Mouse (Mus musculus) intestine, embryonic 16.5 days (tissue): ENCODE data around the gene Kit. TPM values are rescaled to one million over a fixed set of nuclear protein-coding genes. Genes with fewer than 3 reads are reported as not detected.
A peak's percentile ranks its signal among the peaks of the same experiment; 100 is the strongest.

Experiments
- ATAC-seq: fragments of 200-750 bp; cut with Nextera tagmentation; 2 replicates; pipeline ENCODE4 v1.8.0; 2017; ENCODE audit warnings: moderate TSS enrichment, moderate library complexity
- H3K27ac ChIP-seq: fragments of 300-500 bp; sonication (generic); 2 replicates; pipeline ENCODE4 v1.5.1; 2014; ENCODE audit warnings: mild to moderate bottlenecking, low read length
- H3K27me3 ChIP-seq: fragments of 300-500 bp; sonication (generic); replicated peaks from 2 replicates; pipeline ENCODE4 v1.6.1; 2014; ENCODE audit warnings: low read length, control low read depth, mixed read lengths; ENCODE audit not compliant: control insufficient read depth, insufficient read depth
- H3K36me3 ChIP-seq: fragments of 300-500 bp; sonication (generic); 2 replicates; pipeline ENCODE4 v1.6.1; 2014; ENCODE audit warnings: low read length, control low read depth; ENCODE audit not compliant: control insufficient read depth, insufficient read depth
- H3K4me1 ChIP-seq: fragments of 300-500 bp; sonication (generic); 2 replicates; pipeline ENCODE4 v1.6.1; 2014; ENCODE audit warnings: low read length, control low read depth, mixed read lengths; ENCODE audit not compliant: control insufficient read depth, insufficient read depth
- H3K4me2 ChIP-seq: fragments of 300-500 bp; sonication (generic); 2 replicates; pipeline ENCODE4 v1.6.1; 2014; ENCODE audit warnings: low read depth, low read length, control low read depth
- H3K4me3 ChIP-seq: fragments of 300-500 bp; sonication (generic); 2 replicates; pipeline ENCODE4 v1.5.1; 2014; ENCODE audit warnings: mild to moderate bottlenecking, low read length
- H3K9ac ChIP-seq: fragments of 300-500 bp; sonication (generic); 2 replicates; pipeline ENCODE4 v1.6.1; 2014; ENCODE audit warnings: low read depth, low read length
- H3K9me3 ChIP-seq: fragments of 300-500 bp; sonication (generic); 2 replicates; pipeline ENCODE4 v1.6.1; 2016; ENCODE audit warnings: low read length, control low read depth; ENCODE audit not compliant: control insufficient read depth
- WGBS: fragments of 180-500 bp; shearing (Covaris S2); extraction: QIAGEN DNeasy Blood & Tissue Kit; methylation state at CpG from one replicate; pipeline ENCODE4 v1.1.7; 2014; 5-methylcytosine and 5-hydroxymethylcytosine counted together
- polyA plus RNA-seq: library from polyadenylated mRNA; unstranded; fragments of >200 nt; fragmentation: Nextera tagmentation; extraction: Ambion mirVana; gene quantifications from 2 replicates; pipeline ENCODE4 v1.2.1, GENCODE M21; 2015

Kit gene
- polyA plus RNA-seq, 1 experiment from 2014 or later = 17.1 TPM

DNA sequence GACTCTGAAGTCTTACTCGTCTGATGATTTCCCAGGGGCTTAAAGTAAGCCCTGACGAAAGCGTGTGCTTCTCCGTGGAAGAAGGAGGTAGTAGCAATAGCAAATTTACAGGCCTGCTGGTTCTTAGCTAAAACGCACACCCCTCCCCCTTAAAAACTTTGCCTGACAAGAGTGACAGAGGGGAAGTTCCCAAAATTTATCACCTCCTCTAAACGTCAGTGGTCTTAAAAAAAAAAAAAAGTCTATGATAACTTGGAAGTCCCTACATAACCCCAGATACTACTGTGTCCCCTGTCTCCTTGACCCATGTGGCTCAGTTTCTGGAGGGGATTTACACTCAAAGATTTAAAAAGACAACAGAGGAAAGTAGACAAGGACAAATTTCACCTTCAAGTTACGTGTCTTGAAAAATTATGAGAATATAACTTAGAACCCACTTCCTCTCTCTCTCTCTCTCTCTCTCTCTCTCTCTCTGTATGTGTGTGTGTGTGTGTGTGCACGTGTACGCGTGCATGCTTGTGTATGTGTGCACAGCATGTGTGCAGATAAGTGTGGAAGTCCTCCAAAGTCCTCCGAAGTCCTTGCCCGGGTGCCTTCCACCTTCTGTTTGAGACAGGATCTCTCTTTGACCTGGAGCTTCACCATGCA, 120.6 kb downstream of the Kit start:
- Histone ChIP-seq H3K9ac (no peak overlapping the region), H3K4me1 (no peaks in the 10 kb centered on the region), H3K4me2 (no peak overlapping the region), H3K4me3 (no peak overlapping the region), H3K27ac (no peak overlapping the region), H3K27me3 (no peaks in the 10 kb centered on the region), H3K36me3 (no peaks in the 10 kb centered on the region), H3K9me3 (no peaks in the 10 kb centered on the region)
- WGBS = 80% methylated on average over 12 of the region's 12 CpGs
- ATAC-seq = no peak

DNA sequence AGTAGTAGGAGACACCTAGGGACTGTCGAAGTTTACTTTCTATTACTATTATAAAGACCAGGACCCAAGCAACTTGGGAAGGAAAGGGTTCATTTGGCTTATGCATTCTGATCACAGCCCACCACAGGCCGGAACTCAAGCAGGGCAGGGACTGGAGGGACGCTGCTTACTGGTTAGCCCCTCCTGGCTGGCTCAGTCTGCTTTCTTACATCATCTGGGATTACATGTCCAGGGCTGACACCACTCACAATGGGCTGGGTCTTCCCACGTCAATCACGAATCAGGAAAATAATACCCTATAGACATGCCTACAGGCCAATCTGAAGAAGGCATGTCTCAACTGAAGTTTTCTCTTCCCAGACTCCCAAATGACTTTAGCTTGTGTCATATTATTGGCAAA, 122.2 kb downstream of the Kit start:
- Histone ChIP-seq H3K4me3 (no peak overlapping the region), H3K4me1 (no peaks in the 10 kb centered on the region), H3K4me2 (no peak overlapping the region), H3K36me3 (no peaks in the 10 kb centered on the region), H3K27ac (no peak overlapping the region), H3K9ac (no peak overlapping the region), H3K9me3 (no peaks in the 10 kb centered on the region), H3K27me3 (no peaks in the 10 kb centered on the region)
- ATAC-seq = no peak
- WGBS = 77% methylated on average over 5 of the region's 5 CpGs

DNA sequence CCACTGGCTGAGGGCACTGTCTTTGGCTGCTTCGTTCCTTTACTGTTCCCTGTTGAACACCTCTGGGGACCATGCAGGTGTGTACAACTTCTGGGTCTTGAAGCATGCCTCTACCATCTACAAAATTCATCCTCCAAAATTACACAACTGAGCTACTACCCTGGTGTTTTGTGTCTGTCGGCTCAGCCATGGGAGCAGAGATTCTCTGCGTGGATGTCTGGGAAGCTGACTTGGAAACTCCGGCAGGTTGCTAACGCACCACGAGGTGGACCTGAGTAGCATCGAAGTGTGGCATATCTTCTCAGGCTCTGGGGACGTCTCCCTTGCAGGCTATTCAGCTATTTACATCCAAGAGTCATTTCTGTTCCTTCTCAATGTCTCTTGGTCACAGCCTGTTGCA, 123.8 kb downstream of the Kit start:
- WGBS = 87% methylated on average over 8 of the region's 8 CpGs
- Histone ChIP-seq H3K27ac (no peak overlapping the region), H3K4me2 (no peak overlapping the region), H3K9ac (no peak overlapping the region), H3K36me3 (no peaks in the 10 kb centered on the region), H3K4me1 (no peaks in the 10 kb centered on the region), H3K4me3 (no peak overlapping the region), H3K9me3 (no peaks in the 10 kb centered on the region), H3K27me3 (no peaks in the 10 kb centered on the region)
- no peak for ATAC-seq

DNA sequence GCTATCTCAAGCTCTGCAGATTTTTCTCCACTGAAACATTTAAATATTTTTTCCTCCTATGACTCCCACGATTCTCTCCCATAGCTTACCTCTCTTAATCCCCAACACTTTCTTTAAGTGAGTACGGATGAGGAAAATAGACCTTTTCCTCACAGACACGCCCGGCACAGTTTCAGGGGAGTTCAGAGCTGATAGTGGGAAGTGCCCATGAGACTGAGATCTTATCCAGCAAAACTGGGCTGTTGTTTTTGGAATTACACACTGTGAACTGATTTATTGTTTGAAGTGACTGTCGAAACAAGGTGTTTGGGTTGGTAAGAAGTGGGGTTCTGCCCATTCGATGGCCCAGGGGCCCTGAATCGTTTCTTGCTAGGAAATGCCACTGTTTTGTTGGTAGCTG, 124.4 kb downstream of the Kit start:
- Histone ChIP-seq H3K9ac (no peak overlapping the region), H3K4me2 (no peak overlapping the region), H3K4me3 (no peak overlapping the region), H3K4me1 (no peaks in the 10 kb centered on the region), H3K36me3 (no peaks in the 10 kb centered on the region), H3K27me3 (no peaks in the 10 kb centered on the region), H3K9me3 (no peaks in the 10 kb centered on the region), H3K27ac (no peak overlapping the region)
- ATAC-seq = no peak
- WGBS = 72% methylated on average over 7 of the region's 7 CpGs

DNA sequence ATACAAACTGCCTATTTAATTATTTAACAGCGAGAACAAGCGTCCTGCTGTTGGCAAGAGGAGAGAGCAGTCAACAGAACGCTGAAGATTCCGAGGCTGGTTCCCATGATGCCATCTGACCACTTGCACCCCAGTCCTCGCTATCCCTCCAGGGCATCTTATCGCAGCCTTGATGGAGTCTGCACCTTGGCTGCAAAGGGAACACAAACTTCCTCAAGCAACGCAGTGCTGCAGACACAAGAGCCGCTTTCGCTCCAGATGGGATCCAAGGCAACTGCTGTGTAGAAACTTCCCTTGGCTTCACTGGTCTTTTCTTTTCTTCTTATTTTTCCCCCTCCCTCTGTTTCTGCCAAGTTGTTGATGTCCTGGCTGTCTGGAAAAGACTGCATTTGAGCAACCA, 124.8 kb downstream of the Kit start:
- Histone ChIP-seq H3K36me3 (no peaks in the 10 kb centered on the region), H3K9me3 (no peaks in the 10 kb centered on the region), H3K4me1 (no peaks in the 10 kb centered on the region), H3K4me3 (no peak overlapping the region), H3K9ac (no peak overlapping the region), H3K4me2 (no peak overlapping the region), H3K27me3 (no peaks in the 10 kb centered on the region), H3K27ac (no peak overlapping the region)
- 74% methylated on average over 9 of the region's 9 CpGs for WGBS
- no peak for ATAC-seq

DNA sequence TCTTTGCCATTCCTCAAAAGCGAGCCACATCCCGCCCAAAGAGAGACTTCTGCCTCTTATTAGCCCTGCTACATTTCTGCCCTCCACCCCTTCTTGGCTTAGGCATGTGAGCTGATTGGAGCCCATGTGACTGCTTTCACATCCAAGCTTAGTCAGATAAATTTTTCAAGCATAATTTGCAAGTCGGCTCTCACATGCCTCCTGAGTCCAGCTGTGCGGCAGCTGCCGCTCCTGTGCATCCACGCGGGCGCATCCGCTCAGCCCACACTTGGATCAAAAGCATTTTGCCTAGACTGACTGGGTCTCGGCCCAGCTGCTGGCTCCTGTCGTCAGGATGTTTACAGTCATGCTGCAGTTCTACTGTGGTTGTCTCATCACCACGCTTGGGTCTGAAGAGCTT, 126.9 kb downstream of the Kit start:
- no peaks in the 10 kb centered on the region for H3K36me3 ChIP-seq
- H3K27ac ChIP-seq = no peak overlapping the region
- WGBS = 78% methylated on average over 12 of the region's 12 CpGs
- H3K4me2 ChIP-seq = no peak overlapping the region
- H3K9me3 ChIP-seq = no peaks in the 10 kb centered on the region
- ATAC-seq = peak; percentile 69
- H3K4me3 ChIP-seq = no peak overlapping the region
- H3K27me3 ChIP-seq = no peaks in the 10 kb centered on the region
- no peak overlapping the region for H3K9ac ChIP-seq
- no peaks in the 10 kb centered on the region for H3K4me1 ChIP-seq

DNA sequence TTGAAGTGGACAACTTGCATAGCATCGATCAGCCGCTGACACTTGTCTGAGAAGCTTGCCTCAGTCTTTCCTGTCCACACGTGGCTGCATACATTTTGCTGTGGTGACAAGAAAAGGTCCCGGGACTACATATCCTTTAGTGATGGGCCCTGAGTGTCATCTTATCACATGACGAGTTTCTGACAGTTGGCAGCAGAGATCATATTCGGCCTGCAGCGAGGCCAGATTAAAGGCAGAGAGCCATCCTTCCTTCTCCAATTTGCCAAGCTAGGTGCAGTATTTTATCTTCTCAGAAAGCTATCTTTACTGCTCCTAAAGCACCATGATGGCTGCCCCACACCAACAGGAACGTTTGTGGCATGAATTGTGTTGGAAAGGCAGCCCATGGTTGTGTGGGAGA, 127.4 kb downstream of the Kit start:
- ATAC-seq = no peak
- Histone ChIP-seq H3K36me3 (no peaks in the 10 kb centered on the region), H3K4me2 (no peak overlapping the region), H3K4me3 (no peak overlapping the region), H3K27ac (no peak overlapping the region), H3K9me3 (no peaks in the 10 kb centered on the region), H3K4me1 (no peaks in the 10 kb centered on the region), H3K27me3 (no peaks in the 10 kb centered on the region), H3K9ac (no peak overlapping the region)
- 77% methylated on average over 8 of the region's 8 CpGs for WGBS

DNA sequence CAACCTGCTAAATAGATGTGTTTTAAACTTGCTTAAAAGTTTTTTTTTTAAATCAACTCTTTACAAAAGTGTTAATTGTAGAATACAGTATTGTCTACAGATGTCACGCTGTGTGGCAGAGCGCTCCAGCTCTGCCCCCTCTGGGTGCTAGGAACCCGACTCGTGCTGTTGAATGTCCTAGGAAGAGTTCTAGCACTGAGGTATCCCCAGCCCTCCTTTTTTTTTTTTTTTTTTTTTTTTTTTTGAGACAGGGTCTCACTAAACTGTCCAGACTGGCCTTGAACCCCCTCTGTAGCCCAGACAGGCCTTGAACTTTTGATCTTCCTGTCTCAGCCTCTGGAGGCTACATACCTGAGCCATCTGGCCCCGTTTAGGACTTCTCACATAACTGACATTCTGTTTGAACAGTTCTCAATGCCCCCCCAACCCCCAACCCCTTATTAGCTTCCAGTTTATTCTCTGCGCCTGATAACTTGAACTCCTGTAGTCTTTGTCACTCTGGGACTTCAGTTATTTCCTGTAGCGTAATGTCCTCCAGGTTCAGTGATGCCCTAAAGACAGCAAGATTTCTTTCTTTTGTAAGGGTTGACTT, 130.0 kb downstream of the Kit start:
- Histone ChIP-seq H3K9ac (no peak overlapping the region), H3K9me3 (no peaks in the 10 kb centered on the region), H3K27ac (no peak overlapping the region), H3K4me2 (no peak overlapping the region), H3K27me3 (no peaks in the 10 kb centered on the region), H3K36me3 (no peaks in the 10 kb centered on the region), H3K4me1 (no peaks in the 10 kb centered on the region), H3K4me3 (no peak overlapping the region)
- no peak for ATAC-seq
- WGBS = 85% methylated on average over 7 of the region's 7 CpGs

DNA sequence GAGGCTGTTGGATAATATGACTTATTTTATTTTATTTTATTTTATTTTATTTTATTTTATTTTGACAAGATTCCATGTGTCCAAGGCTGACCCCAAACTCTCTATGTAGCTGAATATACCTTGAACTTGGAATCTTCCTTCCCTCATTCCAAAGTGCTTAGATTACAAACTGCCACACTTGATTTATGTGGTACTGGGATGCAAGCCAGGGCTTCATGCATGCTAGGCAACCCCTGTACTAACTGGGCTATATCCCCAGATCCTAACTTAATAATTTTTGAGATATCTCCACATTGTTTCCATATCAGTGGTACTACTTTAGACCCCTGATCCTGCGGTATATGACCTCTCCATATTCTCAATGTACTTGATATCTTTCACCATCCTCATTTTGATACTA, 130.7 kb downstream of the Kit start:
- Histone ChIP-seq H3K9me3 (no peaks in the 10 kb centered on the region), H3K4me1 (no peaks in the 10 kb centered on the region), H3K27me3 (no peaks in the 10 kb centered on the region), H3K36me3 (no peaks in the 10 kb centered on the region), H3K4me2 (no peak overlapping the region), H3K27ac (no peak overlapping the region), H3K4me3 (no peak overlapping the region), H3K9ac (no peak overlapping the region)
- ATAC-seq = no peak
- 97% methylated on average over 1 of the region's 1 CpGs for WGBS
